Comparison of ENCODE assay signal across 9 mouse cellular contexts in the genomic region with DNA sequence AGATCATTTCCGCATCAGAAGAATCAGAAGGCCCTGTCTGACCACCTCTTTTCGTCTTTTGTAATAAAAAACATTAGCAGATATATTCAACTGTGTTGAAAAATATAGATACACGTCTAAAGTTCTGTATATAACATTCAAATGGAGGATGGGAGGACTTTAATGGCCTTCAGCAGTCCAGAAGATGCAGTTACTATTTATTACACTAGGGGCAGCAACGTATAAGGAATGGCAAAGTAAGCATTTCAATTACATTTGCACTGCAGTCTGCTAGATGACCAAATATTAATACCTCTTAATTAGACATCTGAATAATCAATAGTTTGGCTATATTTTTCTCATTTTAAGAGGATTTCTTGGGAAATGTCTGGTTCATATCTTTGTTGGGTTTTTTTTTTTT. TPM values are rescaled to one million over a fixed set of nuclear protein-coding genes. Genes with fewer than 3 reads are reported as not detected.
DNase-seq lines count a peak whose midpoint lies in the region; ATAC-seq and TF ChIP-seq lines count a peak whose summit lies in the region.
"Had no signal": no experiment of that assay in that cellular context is flagged by ENCODE, and none has a peak within 500 bp of the region (broad histone marks: within the 10 kb centered on the region; RNA-seq: fewer than 3 reads in every experiment).

No protein-coding gene starts in this region.

- 46% methylated on average over 4 of the region's 4 CpGs for whole genome bisulfite sequencing in forebrain, embryonic 14.5 days
- WGBS in forebrain, embryonic 12.5 days = 45% methylated on average over 4 of the region's 4 CpGs
- 48% methylated on average over 4 of the region's 4 CpGs for WGBS in midbrain, embryonic 11.5 days
- WGBS in midbrain, embryonic 10.5 days = 59% methylated on average over 4 of the region's 4 CpGs
- 41% methylated on average over 4 of the region's 4 CpGs for WGBS in cerebellum, adult 2 months
- 47% methylated on average over 4 of the region's 4 CpGs for WGBS in liver, embryonic 11.5 days

- H3K27me3 ChIP-seq in forebrain, embryonic 14.5 days (replicated peaks; ENCODE audit: control insufficient read depth, insufficient read depth, low read length) = no peaks in the 10 kb centered on the region
- no peaks in the 10 kb centered on the region for H3K27me3 ChIP-seq in forebrain, embryonic 12.5 days
- H3K27me3 ChIP-seq in midbrain, embryonic 11.5 days (ENCODE audit: control insufficient read depth, insufficient read depth, low read length) = no peaks in the 10 kb centered on the region
- H3K27me3 ChIP-seq in midbrain, embryonic 10.5 days (ENCODE audit: low read depth, poor library complexity, severe bottlenecking) = no peaks in the 10 kb centered on the region
- H3K27me3 ChIP-seq in cerebellum, adult 2 months (ENCODE audit: control insufficient read depth, insufficient read depth, low read length) = no peaks in the 10 kb centered on the region
- no peaks in the 10 kb centered on the region for H3K27me3 ChIP-seq in liver, embryonic 11.5 days (replicated peaks; ENCODE audit: control insufficient read depth, insufficient read depth, low read length)

- no peak overlapping the region for H3K4me2 ChIP-seq in forebrain, embryonic 14.5 days (ENCODE audit: low read length)
- H3K4me2 ChIP-seq in forebrain, embryonic 12.5 days = no peak overlapping the region
- no peak overlapping the region for H3K4me2 ChIP-seq in midbrain, embryonic 11.5 days
- no peak overlapping the region for H3K4me2 ChIP-seq in liver, embryonic 11.5 days

- H3K27ac ChIP-seq in forebrain, embryonic 14.5 days (ENCODE audit: low read depth, low read length) = no peak overlapping the region
- H3K27ac ChIP-seq in forebrain, embryonic 12.5 days = no peak overlapping the region
- H3K27ac ChIP-seq in midbrain, embryonic 11.5 days (ENCODE audit: low read depth, low read length) = no peak overlapping the region
- no peak overlapping the region for H3K27ac ChIP-seq in midbrain, embryonic 10.5 days (replicated peaks)
- no peak overlapping the region for H3K27ac ChIP-seq in cerebellum, adult 2 months (ENCODE audit: insufficient read depth, low read length)
- H3K27ac ChIP-seq in liver, embryonic 11.5 days (ENCODE audit: low read depth, low read length) = no peak overlapping the region
- H3K27ac ChIP-seq: macrophage had no signal

- no peak overlapping the region for H3K4me3 ChIP-seq in forebrain, embryonic 14.5 days (ENCODE audit: low read depth, low read length)
- H3K4me3 ChIP-seq in forebrain, embryonic 12.5 days (replicated peaks) = no peak overlapping the region
- H3K4me3 ChIP-seq in midbrain, embryonic 11.5 days (ENCODE audit: low read depth, low read length) = no peak overlapping the region
- H3K4me3 ChIP-seq in midbrain, embryonic 10.5 days = no peak overlapping the region
- H3K4me3 ChIP-seq in cerebellum, adult 2 months (replicated peaks; ENCODE audit: insufficient read depth, low read depth, low read length) = no peak overlapping the region
- H3K4me3 ChIP-seq in liver, embryonic 11.5 days (ENCODE audit: low read depth, low read length) = no peak overlapping the region

- no peak for TF ChIP-seq POLR2A in cerebellum, adult 2 months (IDR thresholded peaks at IDR 0.05; ENCODE audit: borderline replicate concordance, insufficient read depth, low read length)

- no peaks in the 10 kb centered on the region for H3K4me1 ChIP-seq in forebrain, embryonic 14.5 days (ENCODE audit: control insufficient read depth, insufficient read depth, low read length)
- no peaks in the 10 kb centered on the region for H3K4me1 ChIP-seq in forebrain, embryonic 12.5 days
- no peaks in the 10 kb centered on the region for H3K4me1 ChIP-seq in midbrain, embryonic 11.5 days (ENCODE audit: control insufficient read depth, insufficient read depth, low read length)
- no peaks in the 10 kb centered on the region for H3K4me1 ChIP-seq in midbrain, embryonic 10.5 days
- H3K4me1 ChIP-seq in cerebellum, adult 2 months (ENCODE audit: control insufficient read depth, insufficient read depth, low read length) = no peaks in the 10 kb centered on the region
- H3K4me1 ChIP-seq in liver, embryonic 11.5 days (replicated peaks; ENCODE audit: control insufficient read depth, insufficient read depth, low read length) = no peaks in the 10 kb centered on the region

- TF ChIP-seq CTCF in cerebellum, adult 2 months (IDR thresholded peaks at IDR 0.05; ENCODE audit: borderline replicate concordance, insufficient read depth, low read depth, low read length) = peak; percentile 45; the same call in 1 of the 2 replicates

- H3K36me3 ChIP-seq in forebrain, embryonic 14.5 days (ENCODE audit: control insufficient read depth, insufficient read depth, low read length) = no peaks in the 10 kb centered on the region
- no peaks in the 10 kb centered on the region for H3K36me3 ChIP-seq in forebrain, embryonic 12.5 days (replicated peaks)
- H3K36me3 ChIP-seq in midbrain, embryonic 11.5 days (ENCODE audit: control insufficient read depth, insufficient read depth, low read length) = no peaks in the 10 kb centered on the region
- H3K36me3 ChIP-seq in midbrain, embryonic 10.5 days = peaks cover 3% of the 10 kb centered on the region; the same call in 1 of the 2 replicates
- no peaks in the 10 kb centered on the region for H3K36me3 ChIP-seq in liver, embryonic 11.5 days (ENCODE audit: control insufficient read depth, insufficient read depth, low read length)

- no peak overlapping the region for H3K9ac ChIP-seq in forebrain, embryonic 14.5 days (ENCODE audit: low read length)
- H3K9ac ChIP-seq in forebrain, embryonic 12.5 days = no peak overlapping the region
- H3K9ac ChIP-seq in midbrain, embryonic 11.5 days (ENCODE audit: low read length) = no peak overlapping the region
- no peak overlapping the region for H3K9ac ChIP-seq in liver, embryonic 11.5 days (ENCODE audit: low read depth, low read length)

- DNase-seq in forebrain, embryonic 14.5 days (ENCODE audit: low spot score) = peak; percentile 75
- peak; percentile 84 for DNase-seq in midbrain, embryonic 11.5 days (ENCODE audit: low spot score, missing footprints)
- DNase-seq in midbrain, embryonic 10.5 days (ENCODE audit: low spot score) = no peak
- DNase-seq in cerebellum, adult 2 months = peak in 1 of 2 experiments; percentile 42
- no peak for DNase-seq in liver, embryonic 11.5 days (ENCODE audit: low spot score)
- DNase-seq in skeletal muscle tissue, adult 2 months (ENCODE audit: low read depth, low spot score) = peak; percentile 27
- no peak for DNase-seq in frontal cortex, postnatal 25 days (ENCODE audit: low spot score in 2 of 2)

- H3K9me3 ChIP-seq in forebrain, embryonic 14.5 days (replicated peaks; ENCODE audit: control insufficient read depth, low read length) = no peaks in the 10 kb centered on the region
- no peaks in the 10 kb centered on the region for H3K9me3 ChIP-seq in forebrain, embryonic 12.5 days
- H3K9me3 ChIP-seq in midbrain, embryonic 11.5 days (ENCODE audit: control insufficient read depth, low read length) = no peaks in the 10 kb centered on the region
- no peaks in the 10 kb centered on the region for H3K9me3 ChIP-seq in midbrain, embryonic 10.5 days (replicated peaks)
- H3K9me3 ChIP-seq in liver, embryonic 11.5 days (ENCODE audit: control insufficient read depth, low read length) = no peaks in the 10 kb centered on the region

- ATAC-seq in forebrain, embryonic 14.5 days = peak; percentile 54; the same call in 1 of the 2 replicates
- ATAC-seq in forebrain, embryonic 12.5 days (ENCODE audit: low FRiP score) = no peak
- peak; percentile 44; the same call in 1 of the 2 replicates for ATAC-seq in midbrain, embryonic 11.5 days (ENCODE audit: low FRiP score)
- ATAC-seq in liver, embryonic 11.5 days (replicated peaks; ENCODE audit: low FRiP score) = 0 out of 2 replicates have a peak, but pooled peaks have one; percentile 54

RNA-seq across cellular contexts. Expression of a gene that starts 36.5 kb away (rescaled TPM):
- polyA plus RNA-seq in forebrain, embryonic 14.5 days (2014; fragmentation: Nextera tagmentation; extraction: Ambion mirVana) = 23.5 and 43.2 TPM in 2 replicates
- polyA plus RNA-seq in forebrain, embryonic 12.5 days (2016; fragmentation: Nextera tagmentation; extraction: Ambion mirVana) = 27.0 and 38.5 TPM in 2 replicates
- polyA plus RNA-seq in midbrain, embryonic 11.5 days (2014; fragmentation: Nextera tagmentation; extraction: Ambion mirVana) = 54.0 and 54.3 TPM in 2 replicates
- polyA plus RNA-seq in midbrain, embryonic 10.5 days (2016; fragmentation: Nextera tagmentation; extraction: Ambion mirVana) = 47.9 and 60.9 TPM in 2 replicates
- polyA plus RNA-seq in cerebellum, adult 2 months (2012; rRNA removed) = 2.8 and 6.8 TPM in 2 replicates
- polyA plus RNA-seq in liver, embryonic 11.5 days (2014; fragmentation: Nextera tagmentation; extraction: Ambion mirVana) = 170 and 201 TPM in 2 replicates
- polyA plus RNA-seq: macrophage had no signal

RNA-seq across cellular contexts. Expression of a gene that starts 51.7 kb away (rescaled TPM):
- polyA plus RNA-seq in forebrain, embryonic 14.5 days (2014; fragmentation: Nextera tagmentation; extraction: Ambion mirVana) = 59.9 and 61.0 TPM in 2 replicates
- 44.0 and 44.3 TPM in 2 replicates for polyA plus RNA-seq in forebrain, embryonic 12.5 days (2016; fragmentation: Nextera tagmentation; extraction: Ambion mirVana)
- polyA plus RNA-seq in midbrain, embryonic 11.5 days (2014; fragmentation: Nextera tagmentation; extraction: Ambion mirVana) = 44.8 and 48.5 TPM in 2 replicates
- polyA plus RNA-seq in midbrain, embryonic 10.5 days (2016; fragmentation: Nextera tagmentation; extraction: Ambion mirVana) = 41.5 and 42.2 TPM in 2 replicates
- polyA plus RNA-seq in cerebellum, adult 2 months (2012; rRNA removed) = 29.6 and 34.2 TPM in 2 replicates
- 24.2 and 28.1 TPM in 2 replicates for polyA plus RNA-seq in liver, embryonic 11.5 days (2014; fragmentation: Nextera tagmentation; extraction: Ambion mirVana)

Comparison
In these comparisons a context has a peak if more than half of its experiments do, and no peak if none do; other contexts are left out.
1. DNase-seq: peak in forebrain, embryonic 14.5 days (single experiment), midbrain, embryonic 11.5 days (single experiment) and skeletal muscle tissue, adult 2 months (single experiment); none in midbrain, embryonic 10.5 days (single experiment), liver, embryonic 11.5 days (single experiment) and frontal cortex, postnatal 25 days (0 of 2).